Mouse (Mus musculus): ENCODE measurements at regions not wholly inside any gene's neighbourhood (a gene's known extent, or its start where the extent isn't known, plus 50 kb on each side); places are given as distances from the start of the nearest gene placed in this dataset.

DNA sequence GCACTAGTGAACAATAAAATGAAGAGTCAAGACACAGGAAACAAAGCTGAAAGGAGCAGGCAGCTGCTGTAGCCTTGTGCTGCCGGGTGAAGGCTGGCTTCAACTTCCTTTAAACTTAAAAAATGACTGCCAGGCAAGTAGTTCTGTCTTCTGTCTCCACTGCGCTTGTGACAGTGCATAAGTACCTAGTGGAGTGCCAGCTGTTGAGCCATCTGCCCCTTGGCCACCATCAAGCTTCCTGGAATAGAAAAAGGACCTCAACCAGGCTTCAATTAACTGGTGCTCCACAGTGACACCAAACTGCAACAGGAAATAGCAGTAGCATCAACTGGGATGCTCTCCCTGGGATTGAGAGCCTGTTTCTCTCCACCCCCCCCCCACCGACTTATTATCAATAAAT lies 616.8 kb upstream of the Tle4 start:
- no peak for DNase-seq

GRCm38 (mm10) chr19:15212881-15213280 lies 615.0 kb upstream of the Tle4 start:
- no peak for DNase-seq

GRCm38 (mm10) chr19:15203039-15203438 lies 605.2 kb upstream of the Tle4 start:
- DNase-seq, result no peak

DNA sequence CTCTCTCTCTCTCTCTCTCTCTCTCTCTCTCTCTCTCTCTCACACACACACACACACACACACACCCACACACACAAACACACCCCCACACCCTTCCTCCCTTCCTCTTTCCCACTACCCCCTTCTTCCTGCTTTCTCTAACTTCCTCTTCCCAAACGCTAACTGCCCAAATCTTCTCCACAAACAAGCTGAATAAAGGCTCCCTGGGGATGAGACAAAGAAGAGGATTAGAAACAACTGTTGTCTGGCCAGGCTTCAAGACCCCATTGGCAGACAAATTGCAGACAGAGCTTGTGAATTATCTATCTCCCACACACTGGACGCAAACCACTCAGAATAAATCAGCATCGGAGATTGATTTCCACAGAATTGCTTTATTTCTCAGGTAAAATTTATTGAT lies 603.4 kb upstream of the Tle4 start:
- peak; percentile 38 to 49 for DNase-seq

DNA sequence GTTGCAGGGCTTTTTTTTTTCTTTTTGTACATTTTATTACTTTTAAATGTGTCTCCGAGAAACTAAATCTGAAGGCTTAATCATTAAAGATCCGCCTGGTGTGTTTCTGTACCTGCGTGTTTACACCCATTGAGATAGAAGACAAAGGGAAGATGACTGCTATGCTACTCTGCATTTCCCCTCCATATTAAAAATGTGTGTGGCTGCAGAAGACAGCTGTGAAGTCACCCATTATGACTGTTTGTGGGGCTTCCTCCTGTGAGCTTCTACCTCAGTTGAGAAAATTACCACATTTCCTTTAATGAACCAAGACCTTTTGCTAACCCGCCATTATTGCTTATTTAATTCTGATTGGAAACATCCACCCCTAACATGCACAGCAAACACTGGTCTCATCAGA lies 602.9 kb upstream of the Tle4 start:
- DNase-seq, result no peak

- no peak for DNase-seq
Observed at GRCm38 (mm10) chr19:15200361-15200760, 602.5 kb upstream of the Tle4 start.

DNA sequence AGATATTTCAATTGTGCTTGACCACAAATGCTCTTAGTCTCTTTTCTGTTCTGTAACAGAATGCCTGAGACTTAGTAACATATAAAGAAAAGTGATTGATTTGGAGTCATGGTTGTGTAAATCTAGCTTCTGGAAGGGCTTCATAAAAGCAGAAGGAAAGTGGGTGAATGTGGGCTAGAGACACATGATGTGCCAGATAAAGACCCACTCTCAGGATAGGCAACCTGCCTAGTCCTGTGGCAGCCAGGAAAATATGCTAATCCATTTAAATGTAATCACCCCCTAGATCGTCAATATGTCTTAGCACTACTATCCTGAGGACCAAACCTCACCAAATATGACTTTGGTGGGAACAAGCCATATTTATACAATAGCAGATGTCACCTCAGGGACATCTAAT lies 601.8 kb upstream of the Tle4 start:
- DNase-seq, result no peak

- no peak for DNase-seq
Observed at GRCm38 (mm10) chr19:15175221-15175620, 577.4 kb upstream of the Tle4 start.

DNA sequence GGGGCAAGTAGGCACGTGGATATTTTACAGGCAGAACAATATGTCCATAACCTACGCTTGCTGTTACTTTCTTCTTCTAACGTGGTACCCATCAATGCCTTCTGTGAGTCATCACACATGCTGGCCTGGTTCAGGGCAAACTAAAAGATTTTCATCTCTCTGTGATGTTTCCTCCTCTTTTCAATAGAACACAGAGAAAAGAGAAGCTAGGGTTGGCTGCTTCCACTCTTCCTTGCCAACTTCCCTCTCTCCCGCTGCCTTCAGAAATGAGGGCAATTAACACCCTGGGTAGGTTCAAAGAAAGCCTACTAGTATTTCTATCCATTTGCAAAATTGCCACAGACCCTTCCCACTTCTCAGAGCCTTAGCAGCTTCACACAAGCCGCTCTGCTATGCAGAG lies 575.5 kb upstream of the Tle4 start:
- no peak for DNase-seq

DNA sequence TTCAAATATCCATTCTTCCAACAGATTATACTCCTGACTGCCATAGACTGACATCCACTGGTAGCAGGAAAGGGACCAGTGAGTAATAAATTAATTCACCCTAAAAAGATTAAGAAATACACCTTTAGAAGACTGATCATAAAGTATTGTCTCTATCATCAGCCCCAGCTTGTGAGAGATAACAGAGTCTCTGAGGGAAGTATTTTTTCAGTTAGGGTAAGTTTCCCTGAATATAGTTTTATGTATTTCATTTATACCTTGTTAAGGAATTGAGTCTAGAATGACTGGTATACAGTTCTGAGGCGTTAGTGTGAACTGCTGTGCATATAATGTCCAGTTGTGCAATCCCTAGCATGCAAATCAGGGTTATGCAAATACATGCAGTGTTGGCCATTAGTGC lies 569.3 kb upstream of the Tle4 start:
- no peak for DNase-seq

DNA sequence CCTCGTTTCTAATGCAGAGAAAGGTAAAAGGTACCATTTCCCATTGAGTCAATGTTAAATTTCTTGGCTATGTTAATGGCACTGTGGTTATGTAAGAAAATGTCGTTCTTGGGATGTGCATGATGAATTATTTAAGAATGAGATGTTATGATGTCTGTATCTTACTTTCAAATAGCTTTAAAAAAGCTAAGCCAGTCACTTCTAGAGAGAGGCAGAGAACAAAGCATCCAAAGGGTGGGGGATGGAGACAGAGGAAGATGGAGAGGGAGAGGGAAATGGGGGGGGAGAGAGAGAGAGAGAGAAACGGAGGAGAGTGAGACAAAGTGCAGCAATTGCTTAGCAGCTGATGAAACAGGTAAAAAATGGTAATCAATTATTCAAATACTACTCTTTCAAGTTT lies 562.8 kb upstream of the Tle4 start:
- no peak for DNase-seq

GRCm38 (mm10) chr19:15158653-15159052 lies 560.8 kb upstream of the Tle4 start:
- no peak for DNase-seq

GRCm38 (mm10) chr19:15158177-15158576 lies 560.3 kb upstream of the Tle4 start:
- DNase-seq, result no peak

GRCm38 (mm10) chr19:15154693-15155092 lies 556.8 kb upstream of the Tle4 start:
- DNase-seq, result peak; percentile 4 to 7

GRCm38 (mm10) chr19:15146325-15146724 lies 548.5 kb upstream of the Tle4 start:
- no peak for DNase-seq

DNA sequence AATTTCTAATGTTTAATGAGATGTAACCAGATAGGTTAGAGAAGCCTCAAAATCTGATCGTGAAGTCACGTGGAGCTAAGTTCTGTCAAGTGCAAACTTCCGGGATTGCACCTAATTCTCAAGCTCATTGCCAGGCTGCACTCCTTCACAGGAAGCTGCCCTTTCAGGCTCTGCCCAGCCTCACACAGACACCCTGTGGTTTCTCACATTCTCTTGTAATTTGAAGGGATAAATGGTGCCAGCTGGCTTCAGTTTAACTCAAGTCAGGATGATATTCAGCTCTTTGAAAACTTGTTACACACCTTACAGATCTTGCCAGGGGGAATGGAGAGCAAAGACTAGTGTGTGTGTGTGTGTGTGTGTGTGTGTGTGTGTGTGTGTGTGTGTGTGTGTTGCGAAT lies 529.3 kb upstream of the Tle4 start:
- DNase-seq, result no peak

GRCm38 (mm10) chr19:15108441-15109026 lies 510.7 kb upstream of the Tle4 start:
- DNase-seq, result no peak

- no peak for DNase-seq
Observed at GRCm38 (mm10) chr19:15095054-15095453, 497.2 kb upstream of the Tle4 start.

- DNase-seq, result no peak
Observed at GRCm38 (mm10) chr19:15093534-15093933, 495.7 kb upstream of the Tle4 start.

GRCm38 (mm10) chr19:15080638-15081037 lies 482.8 kb upstream of the Tle4 start:
- no peak for DNase-seq

DNA sequence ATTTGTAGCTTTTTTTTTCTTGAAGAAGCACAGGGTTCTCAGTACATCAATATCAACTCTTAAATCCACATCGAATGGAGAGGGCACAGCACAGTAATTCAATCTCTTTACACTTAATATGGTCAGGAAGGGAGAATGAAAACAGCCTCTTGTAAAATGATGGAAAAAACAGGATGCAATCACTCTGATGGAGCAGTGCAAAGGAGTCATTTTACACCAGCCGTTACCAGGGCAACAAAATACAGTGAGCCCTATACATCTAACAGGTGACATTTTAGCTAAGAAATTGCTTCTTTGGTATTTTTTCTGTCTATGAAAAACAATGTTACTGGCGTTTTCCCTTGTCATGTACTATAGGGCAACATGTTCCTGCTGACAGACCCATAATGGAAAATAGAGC lies 459.9 kb upstream of the Tle4 start:
- DNase-seq, result no peak

- no peak for DNase-seq
Observed at GRCm38 (mm10) chr19:15053582-15054141, 455.8 kb upstream of the Tle4 start.

DNA sequence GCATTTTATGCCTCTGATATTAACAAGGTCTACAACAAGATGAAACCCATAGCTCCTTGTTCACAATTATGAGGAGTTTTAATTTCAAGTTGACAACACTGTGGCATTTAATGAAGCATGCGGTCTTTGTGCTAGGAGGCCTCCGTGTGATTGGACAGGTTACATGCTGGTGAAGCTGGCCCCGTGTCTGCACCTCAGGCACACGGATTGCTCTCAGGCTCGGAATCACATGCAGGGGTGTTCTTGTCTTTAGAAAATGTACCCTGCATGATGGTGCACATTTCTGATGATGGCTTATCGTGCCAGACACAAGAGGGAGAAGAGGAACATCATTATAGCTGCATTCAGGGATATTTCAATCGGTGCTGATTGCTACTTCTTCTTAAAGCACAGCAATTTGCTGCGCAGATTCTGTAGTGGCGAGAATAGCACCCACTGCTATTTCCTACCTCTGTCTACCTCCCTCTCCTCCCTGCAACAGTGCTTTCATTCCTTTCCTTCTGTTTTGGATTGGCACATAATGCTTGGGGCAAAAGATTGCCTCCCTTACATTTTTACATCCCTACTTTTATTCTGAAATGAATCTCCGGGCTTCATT lies 454.9 kb upstream of the Tle4 start:
- no peak for DNase-seq

DNA sequence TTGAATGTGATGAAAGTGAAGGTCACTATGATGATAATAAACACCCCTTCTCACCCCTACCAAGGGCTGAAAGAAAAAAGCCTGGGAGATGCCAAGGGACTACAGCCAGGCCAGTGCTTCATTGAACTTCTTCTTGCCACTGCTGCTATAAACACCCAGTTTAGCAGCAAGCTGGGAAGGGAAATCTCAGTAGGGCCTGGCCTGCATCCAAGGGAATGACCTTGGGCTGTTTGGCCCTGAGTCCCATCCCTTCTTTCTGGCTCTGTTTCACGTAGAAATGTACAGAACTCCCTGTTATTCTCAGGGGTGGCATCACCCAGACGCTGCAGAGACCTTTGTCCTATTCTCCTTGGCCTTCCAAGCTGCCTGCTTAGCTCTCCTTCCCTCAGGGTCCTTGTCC lies 450.0 kb upstream of the Tle4 start:
- no peak for DNase-seq

- no peak for DNase-seq
Observed at GRCm38 (mm10) chr19:15047306-15047868, 449.5 kb upstream of the Tle4 start.
